Mouse (Mus musculus) spleen, adult 2 months (tissue): ENCODE data around the gene Hist1h3b.
"Not testable (repeated sequence)": the region's sequence is repeated elsewhere in the genome, so short reads cannot be mapped to it uniquely, and the experiment has no call there.

Experiments
- CTCF ChIP-seq: fragments of 200-500 bp; IDR thresholded peaks from 2 replicates; pipeline ENCODE4 v1.5.1; 2011; ENCODE audit warnings: mild to moderate bottlenecking, inconsistent platforms; ENCODE audit not compliant: insufficient read depth, insufficient read length, insufficient replicate concordance; ENCODE audit errors: extremely low read depth
- POLR2A ChIP-seq: fragments of 200-500 bp; IDR thresholded peaks from 2 replicates; pipeline ENCODE4 v1.6.1; 2011; ENCODE audit warnings: low read depth, low read length, inconsistent platforms

DNA sequence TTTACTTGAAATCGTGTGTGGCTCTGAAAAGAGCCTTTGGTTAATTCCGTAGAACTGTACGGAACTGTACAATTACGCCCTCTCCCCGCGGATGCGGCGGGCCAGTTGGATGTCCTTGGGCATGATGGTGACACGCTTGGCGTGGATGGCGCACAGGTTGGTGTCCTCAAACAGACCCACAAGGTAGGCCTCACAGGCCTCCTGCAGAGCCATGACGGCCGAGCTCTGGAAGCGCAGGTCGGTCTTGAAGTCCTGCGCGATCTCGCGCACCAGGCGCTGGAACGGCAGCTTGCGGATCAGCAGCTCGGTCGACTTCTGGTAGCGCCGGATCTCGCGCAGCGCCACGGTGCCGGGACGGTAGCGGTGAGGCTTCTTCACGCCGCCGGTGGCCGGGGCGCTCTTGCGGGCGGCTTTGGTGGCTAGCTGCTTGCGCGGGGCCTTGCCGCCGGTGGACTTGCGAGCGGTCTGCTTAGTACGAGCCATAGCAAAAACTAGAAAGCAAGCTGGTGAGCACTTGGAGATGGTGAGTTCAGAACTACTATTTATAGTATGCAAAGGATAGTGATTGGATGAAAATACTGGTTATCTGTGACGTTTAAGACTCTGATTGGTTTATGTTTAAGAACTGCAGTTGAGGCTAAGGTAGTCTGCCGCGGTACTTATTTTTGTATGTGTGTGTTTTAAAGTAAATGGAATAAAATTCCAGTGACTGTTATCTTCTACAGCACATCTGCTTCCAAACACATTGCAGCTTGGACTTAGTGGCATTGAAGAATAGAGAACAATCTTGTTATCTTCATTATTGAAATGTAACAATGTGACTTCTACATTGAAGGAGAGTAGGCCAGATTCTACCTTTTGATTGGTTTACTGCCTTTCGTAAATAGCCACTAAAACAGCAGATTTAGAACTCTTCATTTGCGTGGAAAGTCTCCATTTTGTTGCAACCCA is 10.1 kb downstream of the Hist1h3b start, which contains the start of gene Hist1h3a:
- peak; percentile 66 for TF ChIP-seq POLR2A
- not testable (repeated sequence) for TF ChIP-seq CTCF
